Mouse (Mus musculus): ENCODE results near the gene Ifnar2.

Ifnar2 gene

DNA sequence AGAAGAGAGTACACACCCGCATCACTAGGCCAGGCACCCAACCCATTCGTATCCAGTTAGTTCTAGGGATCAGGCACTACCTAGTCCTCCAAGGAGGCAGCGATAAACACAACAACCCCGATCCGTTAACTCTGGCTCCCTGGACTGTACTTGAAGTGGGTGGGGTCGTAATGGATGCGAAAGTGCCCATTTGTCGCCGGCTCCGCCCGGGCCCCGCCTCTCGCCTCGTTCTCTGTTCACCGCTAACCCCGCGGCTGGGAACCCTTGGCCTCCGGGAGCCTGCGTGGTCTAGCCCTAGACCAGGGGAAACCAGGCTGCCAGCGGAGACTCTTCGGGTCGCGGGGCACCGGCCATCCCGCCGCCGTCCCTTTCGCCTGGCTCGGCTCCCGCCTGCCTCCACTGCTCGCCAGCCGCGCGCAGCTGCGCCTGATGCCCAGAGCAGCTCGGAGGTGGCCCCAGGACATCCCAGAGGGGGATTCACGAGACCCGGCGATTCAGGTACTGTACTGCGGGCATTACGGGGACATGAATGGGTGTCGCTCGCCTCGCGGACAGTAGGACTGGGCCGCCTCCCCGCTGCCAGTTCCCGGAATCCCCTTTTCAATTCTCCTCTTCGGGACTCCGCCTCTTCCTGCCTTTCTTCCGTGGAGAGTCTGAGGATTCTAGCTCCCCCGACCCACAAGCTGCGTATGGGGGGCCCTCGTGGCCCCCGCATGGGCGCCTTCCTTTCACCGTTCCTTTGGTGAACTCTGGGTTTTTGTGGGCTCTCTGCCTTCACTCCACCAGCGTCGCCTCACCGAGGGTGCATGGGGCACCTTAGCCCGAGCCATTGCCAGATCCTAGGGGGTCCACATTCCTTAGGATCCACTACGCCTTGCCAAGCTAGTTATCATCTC is at the start of gene Ifnar2:
Gene Ifnar2, plus strand, starts transcription at position 207 of the 896 bp plus-strand sequence.
- in situ Hi-C loops (cut with MboI, MseI) = no loop called here

DNA sequence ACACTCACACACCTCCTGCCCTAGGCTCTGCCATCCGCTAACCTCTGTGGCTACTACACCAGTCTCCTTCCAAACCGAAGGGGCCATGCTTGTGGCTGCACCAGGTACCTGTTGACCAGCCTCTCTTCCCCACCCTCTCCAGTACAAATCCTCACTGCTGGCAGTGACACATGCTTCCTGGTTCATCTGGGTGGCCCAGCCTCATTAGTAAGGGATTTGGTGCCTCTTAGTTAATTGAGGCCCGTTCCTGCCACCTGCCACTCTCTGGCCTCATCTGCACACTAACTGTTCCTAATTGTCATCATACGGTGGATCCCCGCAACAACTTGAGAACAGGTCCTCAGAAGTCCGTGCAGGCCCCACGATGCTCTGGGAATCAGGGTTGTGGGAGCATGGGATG is 45.0 kb upstream of the Ifnar2 start:
- in situ Hi-C loops (cut with MboI, MseI) = loop anchor here (10.0 kb wide), 1 partner anchor 233 kb away; the partner anchor contains the start of gene 4932438H23Rik

DNA sequence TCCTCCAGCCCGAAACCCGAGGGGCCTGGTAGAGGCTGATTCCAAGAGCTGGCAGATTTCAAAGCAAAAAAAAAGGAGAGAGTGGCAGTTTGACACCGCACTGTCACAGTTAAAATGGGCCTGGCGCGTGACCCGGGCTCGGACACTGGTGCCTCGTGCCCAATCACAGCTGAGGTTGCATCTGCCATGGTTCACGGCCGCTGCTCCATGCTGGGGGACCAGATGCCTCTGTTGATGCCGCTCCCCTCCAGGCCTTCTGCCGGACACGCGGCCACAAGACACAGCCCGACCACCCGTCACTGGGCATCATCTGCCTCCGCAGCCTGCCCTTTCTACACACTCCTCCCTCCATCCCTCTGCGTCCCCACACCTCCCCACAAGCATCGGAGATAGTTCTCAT is 43.7 kb upstream of the Ifnar2 start:
- in situ Hi-C loops (cut with MboI, MseI) = loop anchor here (10.0 kb wide), 1 partner anchor 234 kb away; the partner anchor contains the start of gene 4932438H23Rik

DNA sequence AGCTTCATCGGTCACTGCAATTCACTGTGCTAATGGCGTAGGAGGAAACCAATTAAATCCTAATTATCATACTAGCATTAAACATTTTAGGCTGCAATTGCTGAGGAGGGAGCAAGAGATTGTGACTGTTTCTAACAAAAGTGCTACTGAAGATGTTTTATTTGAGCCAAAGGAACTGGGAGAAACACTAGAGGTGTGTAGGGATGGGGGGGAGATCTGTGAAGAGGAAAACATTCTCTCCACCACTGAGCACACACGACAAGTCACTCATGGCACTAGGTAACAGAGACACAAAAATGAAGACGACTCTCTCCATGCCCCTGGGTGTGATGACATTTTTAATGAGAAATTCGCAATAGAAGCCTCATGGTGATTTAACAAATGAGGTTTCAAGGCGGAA is 42.1 kb upstream of the Ifnar2 start:
- in situ Hi-C loops (cut with MboI, MseI) = no loop called here

DNA sequence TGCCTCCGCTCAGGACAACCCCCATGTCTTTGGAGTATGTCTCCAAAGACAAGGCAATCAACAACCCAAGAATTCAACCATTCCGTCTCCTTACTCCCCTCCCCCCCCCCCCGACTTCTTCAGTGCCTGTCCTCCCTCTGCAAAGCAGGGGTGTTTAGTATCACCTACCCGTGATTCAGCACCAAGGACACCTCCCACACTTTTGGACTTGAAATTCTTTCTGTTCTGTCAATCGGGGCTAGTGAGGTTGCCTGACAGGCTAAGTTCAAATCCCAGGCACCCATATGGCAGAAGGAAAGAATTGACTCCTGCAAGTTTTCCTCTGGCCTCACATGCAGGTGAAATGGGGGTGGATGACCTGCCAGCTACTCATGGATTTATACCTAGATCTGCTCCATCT is 41.4 kb upstream of the Ifnar2 start:
- in situ Hi-C loops (cut with MboI, MseI) = no loop called here

DNA sequence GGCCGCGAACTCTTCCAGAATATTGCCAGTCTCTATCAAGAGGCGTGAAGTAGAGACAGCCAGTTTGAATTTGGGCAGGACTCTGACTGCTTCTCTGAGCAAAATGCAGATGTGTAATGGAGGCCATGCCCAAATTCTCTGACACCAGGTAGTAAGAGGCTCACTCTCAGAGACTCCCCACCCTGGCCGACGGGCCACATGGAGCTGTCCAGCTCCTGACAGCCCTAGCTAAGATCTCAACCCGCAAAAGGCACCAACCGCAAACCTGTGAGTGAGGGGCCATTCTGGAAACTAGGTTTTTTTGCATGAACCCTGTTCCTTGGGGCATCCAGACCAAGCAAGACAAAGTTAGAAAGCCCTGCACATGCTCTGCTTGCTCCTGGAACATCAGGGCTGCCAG is 39.7 kb upstream of the Ifnar2 start:
- in situ Hi-C loops (cut with MboI, MseI) = no loop called here

DNA sequence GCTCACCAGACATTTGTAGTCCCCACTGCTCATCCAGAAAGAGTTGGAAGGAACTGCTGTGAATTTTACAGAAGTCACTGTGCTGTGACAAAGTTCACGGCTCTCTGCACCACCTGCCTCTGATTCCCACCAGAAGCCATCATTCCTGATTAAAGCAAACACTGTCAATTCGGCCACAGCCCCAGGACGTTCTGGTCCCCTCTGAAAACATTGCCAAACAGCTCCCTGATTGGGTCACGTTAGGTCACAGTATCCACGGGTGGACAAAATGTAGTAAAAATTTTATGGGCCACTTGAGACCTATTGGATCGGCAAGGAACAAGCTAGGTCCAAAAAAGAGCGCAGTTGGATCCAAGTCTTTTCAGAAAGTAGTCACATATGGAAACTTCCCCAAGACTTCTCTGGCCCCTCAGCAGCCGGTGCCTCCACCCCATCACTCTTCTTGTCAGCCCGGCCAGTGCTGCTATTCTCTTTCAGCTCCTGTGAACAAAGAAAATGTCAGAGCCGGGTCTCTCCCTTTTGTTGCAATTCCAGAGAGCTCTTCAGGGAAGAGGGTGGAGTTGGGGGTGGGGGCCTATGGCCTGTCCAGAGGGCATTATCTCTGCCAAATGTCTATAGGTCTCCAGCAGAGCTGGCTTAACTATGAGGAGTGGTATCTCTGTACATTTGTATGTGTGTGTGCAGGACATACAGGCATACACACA is 38.2 kb upstream of the Ifnar2 start:
- in situ Hi-C loops (cut with MboI, MseI) = no loop called here

DNA sequence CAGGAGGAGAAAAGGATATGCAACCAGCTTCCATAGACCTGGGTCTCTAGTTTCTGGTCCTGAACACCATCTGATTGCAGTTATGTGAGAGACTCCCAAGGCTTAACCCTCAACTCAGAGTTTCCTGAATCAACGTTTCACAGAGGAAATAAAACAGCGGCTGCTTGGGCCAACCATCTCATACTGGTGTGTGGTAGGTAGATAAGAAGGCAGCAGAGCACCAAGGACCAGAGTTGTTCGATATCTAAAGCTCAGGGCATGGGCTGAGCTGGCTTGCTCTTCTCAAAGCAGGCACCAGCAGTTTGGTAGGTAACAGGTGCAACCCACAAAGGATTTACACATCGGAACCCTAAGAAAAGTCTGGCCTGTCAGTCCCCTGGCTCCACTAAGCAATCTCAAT is 35.8 kb upstream of the Ifnar2 start:
- in situ Hi-C loops (cut with MboI, MseI) = no loop called here

DNA sequence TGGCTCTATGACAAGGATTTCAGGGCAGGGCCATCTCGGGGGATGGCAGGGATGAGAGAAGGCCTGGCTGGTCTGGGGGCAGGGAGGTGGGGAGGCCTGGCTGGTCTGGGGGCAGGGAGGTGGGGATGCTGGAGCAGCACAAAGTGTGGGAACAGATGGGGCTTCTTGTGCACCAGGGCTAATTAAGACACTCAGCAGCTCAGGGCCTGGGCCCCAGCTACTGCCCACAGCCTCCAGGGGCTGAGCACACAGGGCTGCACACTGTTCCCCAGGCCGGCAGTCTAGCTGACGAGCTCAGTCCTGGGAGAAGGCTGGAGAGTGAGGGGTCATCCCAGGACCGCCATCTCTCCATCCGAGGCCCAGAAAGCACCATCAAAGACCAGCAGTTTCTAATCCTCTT is 35.1 kb upstream of the Ifnar2 start:
- in situ Hi-C loops (cut with MboI, MseI) = no loop called here

DNA sequence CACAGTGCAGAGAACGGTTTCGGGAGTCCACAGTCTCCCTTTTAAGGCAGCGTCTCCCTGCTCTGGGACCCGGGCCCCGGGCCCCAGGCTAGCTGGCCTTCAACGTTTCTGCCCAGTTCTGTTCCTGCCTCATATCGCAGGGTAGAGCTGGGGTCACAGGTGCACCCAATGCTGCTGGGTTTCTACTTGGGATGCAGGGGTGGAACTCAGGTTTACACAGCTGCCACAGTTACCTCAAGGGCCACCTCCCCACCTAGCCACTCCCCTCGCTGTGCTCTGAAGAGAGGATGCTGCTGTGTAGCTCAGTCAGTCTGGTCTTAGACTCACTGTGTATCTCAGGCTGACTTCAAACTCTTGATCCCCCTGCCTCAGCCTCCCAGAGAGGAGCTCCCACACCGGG is 26.1 kb upstream of the Ifnar2 start:
- in situ Hi-C loops (cut with MboI, MseI) = no loop called here

DNA sequence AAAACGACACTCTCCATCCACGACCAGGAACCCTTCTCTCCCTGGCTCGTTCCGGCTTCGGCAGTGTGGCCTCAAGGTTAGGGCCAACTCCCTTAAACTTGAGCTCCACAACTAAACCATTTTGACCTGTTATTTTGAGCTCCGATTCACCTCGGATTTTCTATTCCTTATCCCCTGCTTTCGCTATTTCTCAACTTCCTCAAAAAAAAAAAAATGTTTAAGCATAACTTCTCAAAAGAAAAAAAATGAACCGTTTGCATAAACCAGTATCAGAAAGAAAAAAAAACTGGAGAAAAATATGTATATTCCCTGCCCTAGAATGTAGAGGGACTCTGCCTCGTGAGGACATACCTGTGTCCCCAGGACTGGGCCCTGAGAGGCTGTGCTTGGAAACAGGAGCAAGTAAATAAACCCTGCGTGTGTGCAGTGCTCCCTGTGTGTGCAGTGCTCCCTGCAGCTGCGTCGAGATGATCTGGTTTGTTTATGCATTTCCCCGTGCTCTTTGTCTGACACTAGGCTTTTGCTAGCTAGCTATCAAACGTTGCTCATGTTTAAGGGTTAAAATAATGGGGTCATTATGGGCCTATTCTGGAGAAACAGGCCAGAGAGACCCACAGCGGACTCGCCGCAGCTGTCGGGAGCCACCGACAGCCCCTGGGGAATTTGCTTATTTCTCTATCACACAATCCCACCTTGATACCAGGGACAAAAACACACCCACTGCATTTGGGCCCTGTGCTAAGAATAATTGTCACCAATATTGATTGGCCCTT is 24.9 kb upstream of the Ifnar2 start:
- in situ Hi-C loops (cut with MboI, MseI) = no loop called here

DNA sequence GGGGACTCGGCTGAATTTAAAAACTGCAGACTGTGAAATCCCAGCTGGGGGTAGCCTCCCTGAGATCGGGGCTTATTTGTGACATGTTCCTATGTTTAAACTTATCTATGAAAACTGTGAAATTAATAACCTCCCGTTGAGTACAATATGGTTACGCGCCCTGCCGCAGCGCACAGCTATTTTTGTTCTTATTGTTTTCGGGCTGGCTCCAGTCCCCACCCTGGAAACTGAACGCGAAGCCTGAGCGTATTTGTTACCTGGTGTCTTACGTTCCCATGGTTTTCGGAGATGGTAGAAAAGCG is 24.4 kb upstream of the Ifnar2 start:
- in situ Hi-C loops (cut with MboI, MseI) = no loop called here

DNA sequence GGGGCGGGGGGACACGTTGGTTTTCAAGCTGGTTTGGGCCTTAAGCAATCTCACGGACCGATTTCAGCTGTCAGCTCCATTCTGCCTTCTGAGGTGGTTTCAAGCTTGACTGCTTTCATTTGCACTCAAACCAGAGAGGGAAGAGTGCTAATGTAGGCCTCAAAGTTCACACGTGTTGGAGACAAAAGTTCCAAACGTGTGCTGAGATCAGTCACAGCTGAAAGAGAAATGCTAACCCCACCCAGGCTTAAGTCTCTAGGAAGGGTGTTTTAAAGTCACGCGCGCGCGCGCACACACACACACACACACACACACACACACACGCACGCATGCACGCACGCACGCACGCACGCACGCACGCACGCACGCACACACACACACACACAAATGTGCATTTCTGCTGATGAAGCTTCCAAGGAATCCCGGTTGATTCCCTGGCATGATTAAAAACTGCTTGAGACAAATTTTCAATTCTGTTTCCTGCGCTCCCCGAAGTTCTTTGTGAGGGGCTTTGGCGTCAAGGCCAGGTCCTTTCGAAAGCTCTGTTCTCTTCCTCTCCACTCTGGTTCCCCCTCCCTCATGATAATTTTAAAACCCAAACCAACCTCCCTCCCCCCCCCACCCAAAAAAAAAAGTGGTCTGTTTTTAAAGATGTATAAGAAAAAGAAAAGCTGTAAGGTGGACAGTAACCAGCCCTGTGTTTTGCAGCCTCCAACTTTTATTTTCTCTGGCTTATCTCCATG is 23.8 kb upstream of the Ifnar2 start:
- in situ Hi-C loops (cut with MboI, MseI) = no loop called here

DNA sequence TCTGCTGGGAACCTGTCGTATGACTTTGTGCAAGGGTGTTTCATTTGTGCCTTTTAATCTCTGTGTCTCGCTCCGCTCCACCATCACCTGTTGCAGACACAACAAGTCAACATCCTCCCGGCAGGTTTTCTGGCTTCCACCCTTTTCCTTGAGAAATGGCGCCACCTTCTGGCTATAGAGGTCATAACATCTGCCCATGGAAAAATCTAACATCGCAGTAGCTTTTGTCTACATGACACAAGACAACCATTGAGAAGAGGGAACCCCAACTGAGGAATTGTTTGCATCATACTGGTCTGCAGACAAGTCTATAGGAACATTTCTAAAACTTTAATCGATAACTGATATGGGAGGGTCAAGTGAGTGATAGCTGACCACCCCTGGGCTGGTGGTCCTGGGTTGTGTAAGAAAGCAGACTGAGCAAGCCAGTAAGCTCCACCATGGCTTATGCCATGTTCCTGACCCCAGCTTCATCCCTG is 20.5 kb upstream of the Ifnar2 start:
- in situ Hi-C loops (cut with MboI, MseI) = loop anchor here (5.0 kb wide), 1 partner anchor 270 kb away; no protein-coding TSS in a partner anchor

DNA sequence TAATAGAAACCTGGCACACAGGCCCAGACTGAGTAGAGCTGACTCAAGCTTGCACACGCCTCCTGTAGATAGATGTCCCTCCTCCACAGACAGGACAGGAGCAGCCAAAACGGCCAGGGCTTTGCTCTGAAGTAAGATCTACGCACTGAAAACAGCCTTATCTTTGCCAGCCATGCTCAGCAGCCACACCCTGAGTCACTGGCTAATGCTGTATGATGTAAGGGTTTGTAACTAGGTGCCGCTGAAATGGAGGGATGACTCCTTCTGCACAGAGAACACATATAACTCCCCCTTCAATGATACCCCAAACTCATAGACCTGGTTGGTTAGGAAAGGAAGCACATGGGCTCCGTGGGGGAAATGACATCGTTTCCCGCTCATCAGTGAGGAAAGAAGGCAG is 19.8 kb upstream of the Ifnar2 start:
- in situ Hi-C loops (cut with MboI, MseI) = loop anchor here (5.0 kb wide), 1 partner anchor 270 kb away; no protein-coding TSS in a partner anchor

DNA sequence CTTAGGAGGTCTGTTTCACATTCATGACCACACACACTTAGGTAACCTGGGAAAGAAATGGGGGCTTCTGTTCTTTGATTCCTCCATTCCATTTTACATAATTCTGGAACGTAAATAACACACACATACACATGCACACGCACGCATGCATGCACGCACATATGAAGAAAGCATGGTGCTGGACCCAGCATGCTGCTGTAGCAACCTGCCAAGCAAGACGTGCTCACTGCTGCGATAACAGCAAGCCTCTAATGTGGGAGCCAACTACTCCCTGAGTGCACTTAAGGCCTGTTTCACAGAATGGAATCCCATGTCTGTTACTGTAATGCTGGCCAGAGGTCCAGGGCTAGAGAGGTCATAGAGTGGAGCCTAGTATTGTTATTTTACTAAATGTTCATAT is 19.4 kb upstream of the Ifnar2 start:
- in situ Hi-C loops (cut with MboI, MseI) = loop anchor here (5.0 kb wide), 1 partner anchor 271 kb away; no protein-coding TSS in a partner anchor

DNA sequence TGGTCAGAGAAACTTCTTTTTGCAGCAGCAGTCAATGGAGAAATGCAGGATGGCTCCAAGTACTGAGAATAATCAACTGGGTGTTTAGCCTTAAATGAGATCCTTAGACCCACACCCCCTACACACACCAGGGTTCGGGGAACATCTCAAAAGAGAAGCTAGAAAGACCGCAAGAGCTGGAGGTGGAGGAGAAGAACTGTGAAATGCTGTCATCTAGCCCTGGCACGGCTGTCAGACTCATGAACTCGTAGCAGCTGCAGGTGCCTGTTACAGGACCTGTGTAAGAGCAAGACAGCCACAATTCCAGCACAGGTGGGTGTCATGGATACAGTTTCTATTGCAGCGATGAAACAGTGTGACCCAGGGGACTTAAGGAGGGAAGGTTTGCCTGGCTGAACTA is 18.9 kb upstream of the Ifnar2 start:
- in situ Hi-C loops (cut with MboI, MseI) = loop anchor here (5.0 kb wide), 1 partner anchor 271 kb away; no protein-coding TSS in a partner anchor

DNA sequence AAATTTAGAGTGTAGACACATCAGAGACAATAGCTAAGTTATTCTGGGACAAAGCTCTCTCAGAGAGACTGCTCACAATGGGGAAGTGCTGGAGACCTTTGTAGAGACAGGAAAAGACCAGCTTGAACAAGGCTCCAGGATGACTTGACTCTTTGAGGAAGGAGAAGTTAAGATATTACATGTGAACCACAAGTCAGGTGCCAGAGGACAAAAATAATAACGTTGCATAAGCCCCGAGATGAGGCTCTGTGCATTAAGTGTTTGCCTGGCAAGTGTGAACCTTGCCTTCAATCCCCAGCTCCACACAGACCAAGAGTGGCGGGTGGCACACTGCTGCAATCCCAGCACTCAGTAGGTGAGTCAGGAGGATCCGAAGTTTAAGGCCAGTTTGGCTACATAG is 18.0 kb upstream of the Ifnar2 start:
- in situ Hi-C loops (cut with MboI, MseI) = loop anchor here (5.0 kb wide), 1 partner anchor 272 kb away; no protein-coding TSS in a partner anchor

DNA sequence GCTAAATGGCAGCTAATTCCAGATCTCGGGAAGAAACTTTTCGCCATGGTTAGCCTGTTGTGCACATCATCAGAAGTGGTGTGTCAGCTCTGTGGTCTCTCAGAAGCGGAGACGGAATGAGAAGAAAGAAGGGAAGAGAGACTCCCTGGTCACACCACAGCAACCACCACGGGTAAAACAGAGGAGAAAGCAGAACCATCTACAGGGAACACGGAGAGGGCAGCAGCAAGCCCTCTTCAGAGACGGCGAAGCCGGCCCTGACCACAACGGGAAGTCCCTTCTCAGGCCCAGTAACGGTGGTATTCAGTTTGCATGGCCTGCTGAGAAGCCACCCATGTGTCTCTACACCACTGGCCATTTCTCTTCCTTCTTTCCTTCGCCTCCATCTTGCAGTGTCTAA is 17.4 kb upstream of the Ifnar2 start:
- in situ Hi-C loops (cut with MboI, MseI) = no loop called here

DNA sequence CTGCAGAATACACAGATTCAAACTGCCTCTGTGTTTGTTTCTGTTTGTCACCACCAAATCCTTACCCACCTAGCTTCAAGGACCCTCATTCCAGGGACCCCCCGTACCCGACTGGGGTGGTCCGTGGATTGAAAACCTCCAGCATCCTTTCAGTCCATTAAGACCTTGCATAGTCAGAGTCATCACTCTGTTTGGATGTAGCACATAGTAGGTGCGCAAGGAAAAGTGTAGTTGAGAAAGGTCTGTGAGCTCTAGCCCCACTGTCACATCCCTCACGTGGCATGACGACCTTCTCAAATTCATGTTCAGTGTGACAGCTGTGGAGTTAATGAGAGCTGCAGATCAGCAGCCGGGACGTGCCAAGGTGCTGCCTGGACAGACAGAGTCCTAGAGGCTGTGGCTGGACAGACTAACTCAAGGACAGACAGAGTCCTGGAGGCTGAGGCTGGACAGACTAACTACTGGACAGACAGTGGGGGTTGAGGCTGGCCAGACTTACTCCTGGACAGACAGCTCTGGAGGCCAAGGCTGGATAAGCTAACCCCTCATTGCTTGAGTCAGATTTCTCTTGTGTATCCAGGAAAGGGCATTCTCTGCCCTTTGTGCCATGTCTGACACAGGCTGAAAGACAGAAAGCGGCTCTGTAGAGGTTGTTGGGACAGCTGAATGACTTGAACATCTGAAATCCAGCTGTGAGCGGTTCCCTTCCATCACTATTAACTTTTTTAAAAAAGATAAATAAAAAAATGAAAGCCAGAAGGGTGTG is 15.6 kb upstream of the Ifnar2 start:
- in situ Hi-C loops (cut with MboI, MseI) = no loop called here
